Mouse (Mus musculus) forebrain, embryonic 15.5 days (tissue): Measurements from ENCODE around the gene Bbip1. TPM values are rescaled to one million over a fixed set of nuclear protein-coding genes. Genes with fewer than 3 reads are reported as not detected.

ENCODE experiments used
- ATAC-seq: fragments of 200-750 bp; cut with Nextera tagmentation; replicated peaks from 2 replicates; pipeline ENCODE4 v1.8.0; 2017; ENCODE audit warnings: mild to moderate bottlenecking, moderate TSS enrichment, moderate library complexity
- H3K27ac ChIP-seq: fragments of 300-500 bp; sonication (generic); replicated peaks from 2 replicates; pipeline ENCODE4 v1.5.1; 2015; ENCODE audit warnings: mild to moderate bottlenecking, inconsistent platforms
- H3K27me3 ChIP-seq: fragments of 300-500 bp; sonication (generic); 2 replicates; pipeline ENCODE4 v1.6.1; 2015; ENCODE audit warnings: inconsistent platforms
- H3K36me3 ChIP-seq: fragments of 300-500 bp; sonication (generic); 2 replicates; pipeline ENCODE4 v1.6.1; 2015; ENCODE audit warnings: mild to moderate bottlenecking, inconsistent platforms
- H3K4me1 ChIP-seq: fragments of 300-500 bp; sonication (generic); 2 replicates; pipeline ENCODE4 v1.6.1; 2015; ENCODE audit warnings: inconsistent platforms
- H3K4me2 ChIP-seq: fragments of 300-500 bp; sonication (generic); replicated peaks from 2 replicates; pipeline ENCODE4 v1.6.1; 2015; ENCODE audit warnings: mild to moderate bottlenecking, inconsistent platforms
- H3K4me3 ChIP-seq: fragments of 300-500 bp; sonication (generic); 2 replicates; pipeline ENCODE4 v1.5.1; 2015; ENCODE audit warnings: mild to moderate bottlenecking, inconsistent platforms
- H3K9ac ChIP-seq: fragments of 300-500 bp; sonication (generic); replicated peaks from 2 replicates; pipeline ENCODE4 v1.6.1; 2015; ENCODE audit warnings: mild to moderate bottlenecking, inconsistent platforms
- H3K9me3 ChIP-seq: fragments of 300-500 bp; sonication (generic); 2 replicates; pipeline ENCODE4 v1.6.1; 2016; ENCODE audit warnings: inconsistent platforms
- whole genome bisulfite sequencing: fragments of 180-500 bp; shearing (Covaris S2); methylation state at CpG from one replicate; pipeline ENCODE4 v1.1.7; 2015; ENCODE audit warnings: mixed read lengths; 5-methylcytosine and 5-hydroxymethylcytosine counted together
- polyA plus RNA-seq: library from polyadenylated mRNA; unstranded; fragments of >200 nt; fragmentation: Nextera tagmentation; extraction: Ambion mirVana; gene quantifications from 2 replicates; pipeline ENCODE4 v1.2.1, GENCODE M21; 2015

The Bbip1 gene
- polyA plus RNA-seq, 1 experiment from 2014 or later, result 144 TPM

DNA sequence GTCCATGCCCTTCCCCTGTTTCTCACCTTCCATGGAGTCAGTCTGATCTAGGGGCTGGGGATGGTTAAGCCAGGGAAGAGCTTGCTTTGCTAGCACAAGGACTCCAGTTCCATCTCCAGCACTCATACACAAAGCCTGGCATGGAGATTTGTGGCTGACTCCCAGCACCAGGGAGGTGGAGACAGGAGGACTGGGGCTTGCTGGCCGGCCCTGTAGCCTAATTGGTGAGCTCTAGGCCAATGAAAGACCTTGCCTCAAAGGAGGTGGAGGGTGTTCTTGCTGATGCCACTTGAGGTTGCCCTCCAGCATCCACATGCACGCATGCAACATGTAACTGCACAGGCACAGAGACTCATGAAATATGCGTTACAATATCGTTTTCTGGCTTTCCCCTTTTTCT, 45.9 kb downstream of the Bbip1 start:
- 75% methylated on average over 4 of the region's 4 CpGs for WGBS
- no peak overlapping the region for H3K4me2 ChIP-seq
- no peak for ATAC-seq

DNA sequence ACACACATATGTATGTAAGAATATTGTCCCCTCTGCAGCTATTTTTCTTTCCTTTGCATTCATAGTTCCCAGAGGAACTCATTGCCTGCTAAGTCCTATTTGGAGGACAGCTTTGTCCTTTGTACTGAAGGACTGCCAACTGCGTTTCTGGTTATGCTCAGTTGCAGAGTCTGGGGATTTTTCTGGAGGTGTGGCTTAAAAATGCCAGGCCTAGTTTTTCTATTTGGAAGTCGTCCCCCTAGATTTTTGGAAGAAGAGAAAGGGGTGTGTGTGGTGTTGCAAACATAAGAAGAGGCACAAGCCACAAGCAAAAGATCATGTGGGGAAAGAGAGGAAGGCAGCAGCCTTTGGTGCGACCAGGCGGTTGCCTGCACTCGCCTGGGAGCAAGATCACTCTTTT, 46.4 kb downstream of the Bbip1 start:
- Histone ChIP-seq H3K4me1 (peaks cover 4% of the 10 kb centered on the region), H3K36me3 (no peaks in the 10 kb centered on the region), H3K9ac (no peak overlapping the region), H3K9me3 (no peaks in the 10 kb centered on the region), H3K27me3 (no peaks in the 10 kb centered on the region), H3K4me3 (no peak overlapping the region), H3K27ac (no peak overlapping the region), H3K4me2 (no peak overlapping the region)
- WGBS, result 83% methylated on average over 5 of the region's 5 CpGs
- ATAC-seq, result no peak

More for the DNA sequence above, 45.9 kb downstream of the Bbip1 start:
- Histone ChIP-seq H3K27me3 (no peaks in the 10 kb centered on the region), H3K9me3 (no peaks in the 10 kb centered on the region), H3K36me3 (no peaks in the 10 kb centered on the region), H3K4me3 (no peak overlapping the region), H3K27ac (no peak overlapping the region), H3K9ac (no peak overlapping the region), H3K4me1 (peaks cover 4% of the 10 kb centered on the region)

DNA sequence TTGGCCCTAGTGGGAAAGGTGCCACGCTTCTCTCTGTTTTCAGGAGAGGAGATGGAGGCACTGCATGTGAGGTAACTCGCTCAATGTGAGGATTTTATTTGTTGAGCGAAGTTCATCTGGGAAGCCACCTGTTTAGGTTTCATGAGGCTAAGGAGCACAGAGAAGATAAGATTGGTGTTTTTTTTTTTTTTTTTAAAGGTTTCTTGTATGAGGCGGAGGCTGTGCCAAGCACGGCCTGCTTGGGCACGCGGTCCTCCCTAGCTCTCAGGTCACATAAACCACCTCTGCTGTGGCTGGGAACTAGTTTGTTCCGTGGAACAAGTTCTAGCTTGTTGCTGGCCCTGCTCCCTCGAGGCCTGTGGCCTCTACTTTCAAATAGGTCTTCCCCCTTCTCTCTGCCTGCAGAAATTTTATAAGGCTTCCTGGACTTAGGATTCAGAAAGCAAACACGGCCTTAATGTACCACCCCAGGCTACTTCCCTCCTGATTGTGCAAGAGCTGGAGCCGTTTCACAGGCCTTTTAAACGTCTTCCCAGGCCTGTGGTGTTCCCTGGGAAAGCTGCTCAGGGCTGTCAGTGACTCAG, 49.8 kb downstream of the Bbip1 start:
- H3K9me3 ChIP-seq, result no peaks in the 10 kb centered on the region
- H3K4me1 ChIP-seq, result no peaks in the 10 kb centered on the region
- no peak for ATAC-seq
- 82% methylated on average over 12 of the region's 12 CpGs for WGBS
- no peak overlapping the region for H3K4me2 ChIP-seq
- no peaks in the 10 kb centered on the region for H3K36me3 ChIP-seq
- no peak overlapping the region for H3K27ac ChIP-seq
- H3K9ac ChIP-seq, result no peak overlapping the region
- H3K27me3 ChIP-seq, result no peaks in the 10 kb centered on the region
- H3K4me3 ChIP-seq, result no peak overlapping the region

- no peak for ATAC-seq
- no peaks in the 10 kb centered on the region for H3K9me3 ChIP-seq
Measured at GRCm38 (mm10) chr19:53893711-53894171, 50.7 kb downstream of the Bbip1 start.

GRCm38 (mm10) chr19:53892838-53893359, 51.5 kb downstream of the Bbip1 start:
- Histone ChIP-seq H3K27me3 (no peaks in the 10 kb centered on the region), H3K4me2 (no peak overlapping the region), H3K4me3 (no peak overlapping the region), H3K27ac (no peak overlapping the region), H3K36me3 (no peaks in the 10 kb centered on the region), H3K9ac (no peak overlapping the region), H3K9me3 (no peaks in the 10 kb centered on the region), H3K4me1 (no peaks in the 10 kb centered on the region)
- no peak for ATAC-seq
- 72% methylated on average over 9 of the region's 9 CpGs for WGBS

More at GRCm38 (mm10) chr19:53893711-53894171, 50.7 kb downstream of the Bbip1 start:
- Histone ChIP-seq H3K27me3 (no peaks in the 10 kb centered on the region), H3K4me3 (no peak overlapping the region), H3K27ac (no peak overlapping the region), H3K9ac (no peak overlapping the region), H3K36me3 (no peaks in the 10 kb centered on the region), H3K4me1 (no peaks in the 10 kb centered on the region), H3K4me2 (no peak overlapping the region)
- 82% methylated on average over 3 of the region's 3 CpGs for WGBS

DNA sequence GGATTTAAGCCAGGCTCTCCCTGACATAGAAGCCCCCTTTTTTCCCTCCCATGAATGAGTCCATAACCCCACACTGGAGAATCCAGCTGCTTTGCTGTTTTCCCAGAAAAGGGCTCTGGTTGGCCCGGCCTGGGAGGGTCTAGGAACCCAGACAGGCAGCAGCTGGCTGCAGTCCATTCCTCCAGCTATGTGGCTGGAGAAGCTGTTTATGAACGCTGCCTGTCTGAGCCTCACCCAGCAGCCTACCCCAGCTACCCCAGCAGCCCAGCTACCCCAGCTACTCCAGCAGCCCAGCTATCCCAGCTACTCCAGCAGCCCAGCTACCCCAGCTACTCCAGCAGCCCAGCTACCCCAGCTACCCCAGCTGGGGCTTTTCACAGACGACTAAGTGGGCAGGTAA, 52.4 kb downstream of the Bbip1 start, which contains the start of gene Pdcd4:
Pdcd4 (plus strand) TSS at position 171 of the 400 bp plus-strand sequence.
- Histone ChIP-seq H3K4me3 (no peak within 1 kb of the TSS), H3K4me2 (no peak within 1 kb of the TSS), H3K36me3 (no peaks in the 10 kb centered on the region), H3K9me3 (no peaks in the 10 kb centered on the region), H3K27ac (no peak within 1 kb of the TSS), H3K4me1 (no peaks in the 10 kb centered on the region), H3K27me3 (no peaks in the 10 kb centered on the region), H3K9ac (no peak within 1 kb of the TSS)
- no peak for ATAC-seq
- 40% methylated on average over 3 of the region's 3 CpGs for WGBS

- Histone ChIP-seq H3K36me3 (no peaks in the 10 kb centered on the region), H3K4me1 (no peaks in the 10 kb centered on the region), H3K27me3 (no peaks in the 10 kb centered on the region), H3K4me2 (no peak overlapping the region), H3K9ac (no peak overlapping the region), H3K27ac (no peak overlapping the region), H3K9me3 (no peaks in the 10 kb centered on the region), H3K4me3 (no peak overlapping the region)
- no peak for ATAC-seq
- 92% methylated on average over 2 of the region's 2 CpGs for WGBS
Measured at GRCm38 (mm10) chr19:53891569-53891968, 52.9 kb downstream of the Bbip1 start.

- H3K27me3 ChIP-seq, result no peaks in the 10 kb centered on the region
Measured at GRCm38 (mm10) chr19:53890781-53891251, 53.6 kb downstream of the Bbip1 start.

GRCm38 (mm10) chr19:53890274-53890673, 54.2 kb downstream of the Bbip1 start:
- ATAC-seq, result no peak
- no peaks in the 10 kb centered on the region for H3K27me3 ChIP-seq
- 53% methylated on average over 5 of the region's 5 CpGs for WGBS
- no peak overlapping the region for H3K9ac ChIP-seq
- peaks cover 4% of the 10 kb centered on the region for H3K4me1 ChIP-seq
- no peak overlapping the region for H3K4me2 ChIP-seq
- H3K9me3 ChIP-seq, result no peaks in the 10 kb centered on the region
- H3K36me3 ChIP-seq, result no peaks in the 10 kb centered on the region
- no peak overlapping the region for H3K27ac ChIP-seq
- H3K4me3 ChIP-seq, result no peak overlapping the region

More at GRCm38 (mm10) chr19:53890781-53891251, 53.6 kb downstream of the Bbip1 start:
- H3K9ac ChIP-seq, result no peak overlapping the region
- no peaks in the 10 kb centered on the region for H3K9me3 ChIP-seq
- no peak overlapping the region for H3K4me2 ChIP-seq
- no peaks in the 10 kb centered on the region for H3K4me1 ChIP-seq
- no peak overlapping the region for H3K27ac ChIP-seq
- H3K36me3 ChIP-seq, result no peaks in the 10 kb centered on the region
- ATAC-seq, result no peak
- no peak overlapping the region for H3K4me3 ChIP-seq
- WGBS, result 79% methylated on average over 5 of the region's 5 CpGs

- ATAC-seq, result no peak
- H3K4me3 ChIP-seq, result no peak overlapping the region
- WGBS, result 85% methylated on average over 5 of the region's 5 CpGs
- H3K9ac ChIP-seq, result no peak overlapping the region
- H3K27me3 ChIP-seq, result no peaks in the 10 kb centered on the region
- no peaks in the 10 kb centered on the region for H3K9me3 ChIP-seq
- no peak overlapping the region for H3K4me2 ChIP-seq
- no peaks in the 10 kb centered on the region for H3K36me3 ChIP-seq
- H3K4me1 ChIP-seq, result peaks cover 4% of the 10 kb centered on the region
- no peak overlapping the region for H3K27ac ChIP-seq
Measured at GRCm38 (mm10) chr19:53889555-53889954, 54.9 kb downstream of the Bbip1 start.

GRCm38 (mm10) chr19:53888331-53888730, 56.1 kb downstream of the Bbip1 start:
- Histone ChIP-seq H3K4me2 (no peak overlapping the region), H3K4me3 (no peak overlapping the region), H3K9me3 (no peaks in the 10 kb centered on the region), H3K27ac (no peak overlapping the region), H3K4me1 (peaks cover 4% of the 10 kb centered on the region), H3K36me3 (no peaks in the 10 kb centered on the region), H3K9ac (no peak overlapping the region), H3K27me3 (no peaks in the 10 kb centered on the region)
- ATAC-seq, result no peak
- WGBS, result 85% methylated on average over 9 of the region's 9 CpGs

- no peak for ATAC-seq
- Histone ChIP-seq H3K27me3 (no peaks in the 10 kb centered on the region), H3K4me2 (no peak overlapping the region), H3K36me3 (no peaks in the 10 kb centered on the region), H3K27ac (no peak overlapping the region), H3K4me3 (no peak overlapping the region), H3K9me3 (no peaks in the 10 kb centered on the region), H3K4me1 (peaks cover 4% of the 10 kb centered on the region), H3K9ac (no peak overlapping the region)
- WGBS, result 83% methylated on average over 3 of the region's 3 CpGs
Measured at GRCm38 (mm10) chr19:53887822-53888221, 56.6 kb downstream of the Bbip1 start.
